Mouse (Mus musculus) heart, adult 2 months (tissue): Measurements from ENCODE around the gene Ttll7.

Experiments
- CTCF ChIP-seq: fragments of 200-600 bp; IDR thresholded peaks from 2 replicates; pipeline ENCODE4 v1.8.1; 2022; ENCODE audit warnings: antibody characterized with exemption, mild to moderate bottlenecking, moderate library complexity
- EP300 ChIP-seq: fragments of 200-500 bp; IDR thresholded peaks from 2 replicates; pipeline ENCODE4 v1.6.1; 2011; ENCODE audit warnings: low read depth, low read length, control low read depth; ENCODE audit not compliant: insufficient read depth
- POLR2A ChIP-seq: fragments of 200-500 bp; IDR thresholded peaks from 2 replicates; pipeline ENCODE4 v1.6.1; 2011; ENCODE audit warnings: mild to moderate bottlenecking, low read depth, low read length, control low read depth; ENCODE audit not compliant: insufficient read depth

- no peak for TF ChIP-seq EP300
- TF ChIP-seq CTCF: no peak
- no peak for TF ChIP-seq POLR2A
These were observed 178.2 kb downstream of the Ttll7 start for GRCm38 (mm10) chr3:147030266-147030880.
